Mouse (Mus musculus) forebrain, postnatal 0 days (tissue): ENCODE results near the gene Cars2. TPM values are rescaled to one million over a fixed set of nuclear protein-coding genes. Genes with fewer than 3 reads are reported as not detected.
"Not testable (repeated sequence)": the region's sequence is repeated elsewhere in the genome, so short reads cannot be mapped to it uniquely, and the experiment has no call there.

Source experiments
- ATAC-seq: fragments of 200-750 bp; cut with Nextera tagmentation; 2 replicates; pipeline ENCODE4 v1.8.0; 2017; ENCODE audit warnings: mild to moderate bottlenecking, moderate library complexity
- DNase-seq: peaks from one replicate; pipeline ENCODE4 v3.0.0-alpha.2; 2015
- H3K27ac ChIP-seq: fragments of 300-500 bp; sonication (generic); 2 replicates; pipeline ENCODE4 v1.5.1; 2014; ENCODE audit warnings: low read depth, mild to moderate bottlenecking, antibody characterized with exemption, low read length, moderate library complexity, mixed read lengths
- H3K27me3 ChIP-seq: fragments of 300-500 bp; sonication (generic); 2 replicates; pipeline ENCODE4 v1.6.1; 2014; ENCODE audit warnings: mild to moderate bottlenecking, low read length, mixed read lengths; ENCODE audit not compliant: insufficient read depth
- H3K36me3 ChIP-seq: fragments of 300-500 bp; sonication (generic); 2 replicates; pipeline ENCODE4 v1.6.1; 2014; ENCODE audit warnings: mild to moderate bottlenecking, moderate library complexity; ENCODE audit not compliant: insufficient read depth
- H3K4me1 ChIP-seq: fragments of 300-500 bp; sonication (generic); 2 replicates; pipeline ENCODE4 v1.6.1; 2014; ENCODE audit warnings: antibody characterized with exemption; ENCODE audit not compliant: insufficient read depth
- H3K4me2 ChIP-seq: fragments of 300-500 bp; sonication (generic); 2 replicates; pipeline ENCODE4 v1.6.1; 2014; ENCODE audit warnings: low read depth, mild to moderate bottlenecking, moderate library complexity
- H3K4me3 ChIP-seq: fragments of 300-500 bp; sonication (generic); 2 replicates; pipeline ENCODE4 v1.5.1; 2014; ENCODE audit warnings: low read depth, low read length, mixed read lengths
- H3K9ac ChIP-seq: fragments of 300-500 bp; sonication (generic); 2 replicates; pipeline ENCODE4 v1.6.1; 2014; ENCODE audit warnings: mild to moderate bottlenecking
- H3K9me3 ChIP-seq: fragments of 300-500 bp; sonication (generic); 2 replicates; pipeline ENCODE4 v1.6.1; 2016; ENCODE audit warnings: low read length
- CTCF ChIP-seq: sonication (generic); IDR thresholded peaks from 2 replicates; pipeline ENCODE4 v1.5.1; 2016; ENCODE audit warnings: antibody characterized with exemption, control low read depth, low read depth
- WGBS: fragments of 180-500 bp; shearing (Covaris S2); extraction: QIAGEN DNeasy Blood & Tissue Kit; methylation state at CpG from one replicate; pipeline ENCODE4 v1.1.7; 2014; 5-methylcytosine and 5-hydroxymethylcytosine counted together
- polyA plus RNA-seq: library from polyadenylated mRNA; unstranded; fragments of >200 nt; fragmentation: Nextera tagmentation; extraction: Ambion mirVana; gene quantifications from 2 replicates; pipeline ENCODE4 v1.2.1, GENCODE M21; 2015
- total RNA-seq: library from RNA; depleted of rRNA; stranded (reverse); fragments of >200 nt; gene quantifications from 2 replicates; pipeline ENCODE4 v1.2.3, GENCODE M21; 2014

Gene Cars2
- total and polyA plus RNA-seq, 2 experiments from 2014 or later: 25.9 to 49.9 TPM

- Histone ChIP-seq H3K9me3 (no peaks in the 10 kb centered on the region), H3K27me3 (no peaks in the 10 kb centered on the region), H3K4me1 (no peaks in the 10 kb centered on the region), H3K27ac (no peak overlapping the region), H3K36me3 (no peaks in the 10 kb centered on the region), H3K4me2 (no peak overlapping the region), H3K4me3 (no peak overlapping the region), H3K9ac (no peak overlapping the region)
- 48% methylated on average over 16 of the region's 16 CpGs for WGBS
- ATAC-seq (peak; percentile 27; the same call in 1 of the 2 replicates), DNase-seq (peak; percentile 4)
- no peak for TF ChIP-seq CTCF
These were observed 25.2 kb upstream of the Cars2 start for GRCm38 (mm10) chr8:11575604-11576384.

GRCm38 (mm10) chr8:11574911-11575603, 24.5 kb upstream of the Cars2 start:
- Histone ChIP-seq H3K36me3 (no peaks in the 10 kb centered on the region), H3K4me1 (no peaks in the 10 kb centered on the region), H3K4me3 (no peak overlapping the region), H3K27ac (no peak overlapping the region), H3K4me2 (no peak overlapping the region), H3K9ac (no peak overlapping the region), H3K9me3 (no peaks in the 10 kb centered on the region), H3K27me3 (no peaks in the 10 kb centered on the region)
- ATAC-seq (no peak), DNase-seq (no peak)
- WGBS: 86% methylated on average over 9 of the region's 9 CpGs
- TF ChIP-seq CTCF: no peak

- TF ChIP-seq CTCF: no peak
- 0 out of 2 replicates have a peak, but pooled peaks cover 7% of the 10 kb centered on the region for H3K36me3 ChIP-seq
- H3K27ac ChIP-seq: no peak overlapping the region
- ATAC-seq (no peak), DNase-seq (no peak)
- no peaks in the 10 kb centered on the region for H3K4me1 ChIP-seq
- no peak overlapping the region for H3K9ac ChIP-seq
- H3K27me3 ChIP-seq: no peaks in the 10 kb centered on the region
- no peak overlapping the region for H3K4me3 ChIP-seq
- no peak overlapping the region for H3K4me2 ChIP-seq
- no peaks in the 10 kb centered on the region for H3K9me3 ChIP-seq
- 73% methylated on average over 6 of the region's 6 CpGs for whole genome bisulfite sequencing
These were observed 21.8 kb upstream of the Cars2 start for GRCm38 (mm10) chr8:11572428-11572827.

- Histone ChIP-seq H3K4me2 (no peak overlapping the region), H3K9ac (no peak overlapping the region), H3K9me3 (no peaks in the 10 kb centered on the region), H3K27me3 (no peaks in the 10 kb centered on the region), H3K4me1 (no peaks in the 10 kb centered on the region), H3K36me3 (0 out of 2 replicates have a peak, but pooled peaks cover 7% of the 10 kb centered on the region), H3K27ac (no peak overlapping the region), H3K4me3 (no peak overlapping the region)
- DNase-seq (no peak), ATAC-seq (no peak)
- 91% methylated on average over 10 of the region's 10 CpGs for WGBS
- TF ChIP-seq CTCF: no peak
These were observed 21.4 kb upstream of the Cars2 start for GRCm38 (mm10) chr8:11571950-11572349.

GRCm38 (mm10) chr8:11570742-11571141, 20.2 kb upstream of the Cars2 start:
- H3K4me2 ChIP-seq: no peak overlapping the region
- H3K4me3 ChIP-seq: no peak overlapping the region
- TF ChIP-seq CTCF: no peak
- no peak overlapping the region for H3K9ac ChIP-seq
- no peak for ATAC-seq
- no peak overlapping the region for H3K27ac ChIP-seq
- no peaks in the 10 kb centered on the region for H3K4me1 ChIP-seq
- WGBS: 91% methylated on average over 4 of the region's 4 CpGs
- no peak for DNase-seq
- H3K9me3 ChIP-seq: no peaks in the 10 kb centered on the region
- 0 out of 2 replicates have a peak, but pooled peaks cover 7% of the 10 kb centered on the region for H3K36me3 ChIP-seq
- H3K27me3 ChIP-seq: no peaks in the 10 kb centered on the region

- DNase-seq: no peak
- no peaks in the 10 kb centered on the region for H3K4me1 ChIP-seq
- no peaks in the 10 kb centered on the region for H3K27me3 ChIP-seq
- H3K9me3 ChIP-seq: no peaks in the 10 kb centered on the region
- no peak for ATAC-seq
- 87% methylated on average over 22 of the region's 22 CpGs for WGBS
- no peak overlapping the region for H3K27ac ChIP-seq
- H3K4me3 ChIP-seq: no peak overlapping the region
- H3K9ac ChIP-seq: no peak overlapping the region
- no peak for TF ChIP-seq CTCF
- peaks cover 12% of the 10 kb centered on the region; the same call in 1 of the 2 replicates for H3K36me3 ChIP-seq
- H3K4me2 ChIP-seq: no peak overlapping the region
These were observed 18.9 kb upstream of the Cars2 start for GRCm38 (mm10) chr8:11569260-11570097.

- not testable (repeated sequence) for H3K4me2 ChIP-seq, H3K4me3 ChIP-seq, H3K4me1 ChIP-seq, ATAC-seq, H3K27me3 ChIP-seq, H3K9ac ChIP-seq, DNase-seq, H3K27ac ChIP-seq, H3K9me3 ChIP-seq
- 98% methylated on average over 2 of the region's 2 CpGs for WGBS
- H3K36me3 ChIP-seq: peaks cover 23% of the 10 kb centered on the region
These were observed 17.6 kb upstream of the Cars2 start for GRCm38 (mm10) chr8:11568193-11568592.
